Mouse (Mus musculus): Measurements from ENCODE around the gene M1ap.

The M1ap gene

GRCm38 (mm10) chr6:83078324-83078858 lies 131.7 kb downstream of the M1ap start:
- DNase-seq: peak; percentile 100

Measured in cerebellum, adult 8-10 months (tissue).